Mouse (Mus musculus) embryonic facial prominence, embryonic 10.5 days (tissue): ENCODE measurements around the gene Flrt2. TPM values are rescaled to one million over a fixed set of nuclear protein-coding genes. Genes with fewer than 3 reads are reported as not detected.
A peak's percentile ranks its signal among the peaks of the same experiment; 100 is the strongest.
"Not testable (repeated sequence)": the region's sequence is repeated elsewhere in the genome, so short reads cannot be mapped to it uniquely, and the experiment has no call there.

Experiments
- DNase-seq: peaks from one replicate; pipeline ENCODE4 v3.0.0-alpha.2; 2017; ENCODE audit warnings: low spot score
- H3K27ac ChIP-seq: fragments of 300-500 bp; sonication (generic); replicated peaks from 2 replicates; pipeline ENCODE4 v1.5.1; 2016; ENCODE audit warnings: mild to moderate bottlenecking
- H3K27me3 ChIP-seq: fragments of 300-500 bp; sonication (generic); replicated peaks from 2 replicates; pipeline ENCODE4 v1.6.1; 2016; ENCODE audit warnings: low read depth, mild to moderate bottlenecking; ENCODE audit not compliant: poor library complexity, severe bottlenecking
- H3K36me3 ChIP-seq: fragments of 300-500 bp; sonication (generic); replicated peaks from 2 replicates; pipeline ENCODE4 v1.6.1; 2016; ENCODE audit warnings: mild to moderate bottlenecking, moderate library complexity
- H3K4me1 ChIP-seq: fragments of 300-500 bp; sonication (generic); 2 replicates; pipeline ENCODE4 v1.6.1; 2016
- H3K4me3 ChIP-seq: fragments of 300-500 bp; sonication (generic); 2 replicates; pipeline ENCODE4 v1.5.1; 2016; ENCODE audit warnings: mild to moderate bottlenecking, moderate library complexity
- H3K9me3 ChIP-seq: fragments of 300-500 bp; sonication (generic); 2 replicates; pipeline ENCODE4 v1.6.1; 2016; ENCODE audit warnings: mild to moderate bottlenecking
- WGBS: fragments of 180-500 bp; shearing (Covaris S2); methylation state at CpG from one replicate; pipeline ENCODE4 v1.1.7; 2016; 5-methylcytosine and 5-hydroxymethylcytosine counted together
- polyA plus RNA-seq: library from polyadenylated mRNA; unstranded; fragments of >200 nt; fragmentation: Nextera tagmentation; extraction: Ambion mirVana; gene quantifications from 2 replicates; pipeline ENCODE4 v1.2.1, GENCODE M21; 2016

Gene Flrt2
- polyA plus RNA-seq: 28.5 and 35.2 TPM in 2 replicates

DNA sequence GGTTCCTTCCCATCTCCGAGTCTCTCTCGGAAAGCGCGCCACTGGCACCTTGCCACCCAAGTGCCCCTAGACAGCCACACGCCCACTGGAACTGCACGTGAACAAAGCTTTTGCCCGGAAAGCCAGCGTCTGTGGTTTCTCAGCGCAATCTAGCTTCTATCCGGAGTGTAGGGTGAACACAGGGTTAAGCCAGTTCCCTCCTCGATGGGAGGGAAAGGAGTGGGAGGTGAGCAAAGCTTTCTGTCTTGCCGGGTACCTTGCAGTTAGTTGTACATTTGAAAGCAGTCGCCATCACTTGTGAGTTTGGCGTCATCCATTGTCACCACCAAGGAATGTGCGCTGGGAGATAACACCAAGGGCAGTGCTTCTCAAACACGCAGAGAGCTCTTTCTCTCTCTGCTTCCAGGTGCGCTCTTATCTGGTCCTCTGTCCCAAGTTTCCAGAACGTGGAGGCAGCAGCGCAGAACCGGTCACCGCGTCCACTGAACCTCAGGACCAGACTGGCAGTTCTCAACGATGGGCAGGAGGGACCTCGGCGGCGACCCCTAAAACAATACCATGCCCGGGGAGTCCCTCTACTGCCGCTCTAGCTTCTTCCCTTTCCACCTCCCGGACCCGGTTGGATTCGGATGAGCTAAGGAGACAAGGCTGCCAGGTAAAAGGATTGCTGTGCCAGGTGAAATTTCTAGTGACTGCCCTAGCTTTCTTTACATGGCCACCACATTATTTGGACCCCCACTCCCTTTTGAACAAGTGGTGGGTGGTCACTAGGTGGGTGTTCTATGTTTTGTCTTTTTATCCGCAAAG is at the start of gene Flrt2:
Flrt2 (plus strand) TSS at position 266 of the 807 bp plus-strand sequence.
- no peaks in the 10 kb centered on the region for H3K36me3 ChIP-seq
- no peaks in the 10 kb centered on the region for H3K9me3 ChIP-seq
- peak within 1 kb of the TSS; percentile 95 for H3K27ac ChIP-seq
- H3K27me3 ChIP-seq: peaks cover 36% of the 10 kb centered on the region
- peaks cover 50% of the 10 kb centered on the region for H3K4me1 ChIP-seq
- peak within 1 kb of the TSS; percentile 85 for H3K4me3 ChIP-seq
- peak; percentile 52 for DNase-seq
- under 1% methylated on average over 32 of the region's 32 CpGs for WGBS

DNA sequence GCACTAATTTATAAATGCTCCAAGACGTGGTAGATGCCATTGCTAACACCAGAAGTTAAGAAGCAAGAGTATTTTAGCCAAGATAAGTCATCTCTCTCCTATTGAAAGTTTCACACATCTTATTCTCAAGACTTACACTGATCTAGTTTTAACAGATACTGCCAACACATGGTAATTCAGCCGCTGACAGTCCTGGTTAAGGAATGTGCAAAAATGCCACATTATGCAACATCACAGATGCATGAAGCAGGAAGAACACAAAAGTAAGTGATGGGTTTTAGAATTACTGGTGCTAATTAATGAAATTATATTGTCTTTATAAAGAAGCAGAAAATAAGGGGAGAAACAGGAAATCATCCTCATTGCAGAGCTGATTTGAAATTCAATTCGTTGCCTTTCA is 49.8 kb upstream of the Flrt2 start:
- no peaks in the 10 kb centered on the region for H3K36me3 ChIP-seq
- DNase-seq: no peak
- no peaks in the 10 kb centered on the region for H3K27me3 ChIP-seq
- no peak overlapping the region; the same call in 1 of the 2 replicates for H3K27ac ChIP-seq
- peaks cover 10% of the 10 kb centered on the region for H3K4me1 ChIP-seq
- H3K9me3 ChIP-seq: no peaks in the 10 kb centered on the region
- 57% methylated on average over 3 of the region's 3 CpGs for WGBS
- no peak overlapping the region for H3K4me3 ChIP-seq

DNA sequence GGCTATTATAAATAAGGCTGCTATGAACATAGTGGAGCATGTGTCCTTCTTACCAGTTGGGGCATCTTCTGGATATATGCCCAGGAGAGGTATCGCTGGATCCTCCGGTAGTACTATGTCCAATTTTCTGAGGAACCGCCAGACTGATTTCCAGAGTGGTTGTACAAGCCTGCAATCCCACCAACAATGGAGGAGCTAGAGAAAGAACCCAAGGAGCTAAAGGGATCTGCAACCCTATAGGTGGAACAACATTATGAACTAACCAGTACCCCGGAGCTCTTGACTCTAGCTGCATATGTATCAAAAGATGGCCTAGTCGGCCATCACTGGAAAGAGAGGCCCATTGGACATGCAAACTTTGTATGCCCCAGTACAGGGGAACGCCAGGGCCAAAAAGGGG is 44.8 kb upstream of the Flrt2 start:
- WGBS: 92% methylated on average over 4 of the region's 6 CpGs
- H3K36me3 ChIP-seq, H3K4me3 ChIP-seq, H3K4me1 ChIP-seq, H3K27me3 ChIP-seq, H3K9me3 ChIP-seq, DNase-seq, H3K27ac ChIP-seq: not testable (repeated sequence)

DNA sequence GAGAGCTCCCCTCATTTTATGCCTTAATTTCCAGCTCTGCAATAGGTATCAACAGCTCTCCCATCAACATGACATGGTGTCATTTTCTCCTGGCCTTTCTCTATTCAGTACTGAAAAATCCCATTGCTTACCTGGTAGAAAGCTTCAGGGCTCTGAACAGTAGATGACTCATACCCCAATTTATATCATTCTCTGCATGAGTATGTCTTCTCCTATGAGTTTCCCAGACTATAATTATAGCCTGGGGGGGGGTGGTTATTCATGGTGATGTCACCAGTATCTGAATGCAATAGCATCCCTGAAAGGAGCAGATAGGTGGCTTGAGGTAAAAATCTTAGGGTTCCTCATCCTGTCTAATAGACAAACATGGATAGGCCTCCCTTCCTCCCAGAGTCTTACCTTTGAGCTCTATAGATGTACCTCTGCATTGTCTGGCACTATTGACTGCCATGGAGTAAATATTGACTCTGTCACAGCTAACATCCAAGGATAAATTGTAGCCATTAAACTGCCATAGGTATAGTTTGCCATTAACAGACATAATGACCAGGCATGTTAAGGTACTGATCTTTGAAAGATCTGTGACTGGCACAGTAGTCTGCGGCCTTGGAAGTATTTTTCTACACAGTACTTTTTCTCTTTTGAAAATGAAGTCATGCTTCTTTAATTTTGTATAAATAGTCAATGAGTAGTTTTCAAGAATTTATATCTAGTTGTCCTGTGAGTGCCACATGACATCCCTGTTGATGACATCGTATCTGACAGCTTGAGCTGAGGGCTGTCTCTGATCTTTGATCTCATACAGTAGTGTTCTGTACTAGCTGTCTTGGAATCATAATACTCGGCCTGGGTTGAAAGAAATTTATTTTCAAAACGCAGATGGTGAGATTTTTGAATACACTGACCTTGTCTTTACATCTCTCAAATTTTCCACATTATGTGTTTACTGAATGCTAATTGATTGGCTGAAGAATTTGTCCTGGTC is 39.6 kb upstream of the Flrt2 start:
- DNase-seq: no peak
- no peaks in the 10 kb centered on the region for H3K9me3 ChIP-seq
- H3K4me3 ChIP-seq: no peak overlapping the region
- H3K4me1 ChIP-seq: no peaks in the 10 kb centered on the region
- WGBS: 85% methylated on average over 4 of the region's 4 CpGs
- no peaks in the 10 kb centered on the region for H3K36me3 ChIP-seq
- H3K27ac ChIP-seq: no peak overlapping the region
- no peaks in the 10 kb centered on the region for H3K27me3 ChIP-seq

DNA sequence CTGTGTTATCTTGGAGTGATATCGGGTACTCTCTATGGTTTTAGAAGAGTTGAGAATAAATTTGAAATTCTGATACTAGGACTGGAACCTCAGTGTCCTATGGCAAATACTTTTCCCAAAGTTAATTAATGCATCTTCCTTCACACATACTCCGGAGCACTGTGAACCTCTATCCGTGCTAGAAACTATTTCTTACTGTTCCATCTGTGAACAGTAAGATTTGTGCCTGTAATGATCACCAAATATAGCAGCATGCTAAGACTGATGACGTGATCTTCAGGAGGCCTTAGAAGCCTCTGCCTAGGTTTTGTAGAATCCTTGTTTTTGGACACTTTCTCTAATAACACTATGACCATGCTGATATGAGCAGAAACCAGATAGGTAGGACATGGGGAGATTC is 35.4 kb upstream of the Flrt2 start:
- Histone ChIP-seq H3K4me3 (no peak overlapping the region), H3K27ac (no peak overlapping the region), H3K36me3 (no peaks in the 10 kb centered on the region), H3K27me3 (no peaks in the 10 kb centered on the region), H3K4me1 (no peaks in the 10 kb centered on the region), H3K9me3 (no peaks in the 10 kb centered on the region)
- 92% methylated on average over 4 of the region's 4 CpGs for WGBS
- no peak for DNase-seq

DNA sequence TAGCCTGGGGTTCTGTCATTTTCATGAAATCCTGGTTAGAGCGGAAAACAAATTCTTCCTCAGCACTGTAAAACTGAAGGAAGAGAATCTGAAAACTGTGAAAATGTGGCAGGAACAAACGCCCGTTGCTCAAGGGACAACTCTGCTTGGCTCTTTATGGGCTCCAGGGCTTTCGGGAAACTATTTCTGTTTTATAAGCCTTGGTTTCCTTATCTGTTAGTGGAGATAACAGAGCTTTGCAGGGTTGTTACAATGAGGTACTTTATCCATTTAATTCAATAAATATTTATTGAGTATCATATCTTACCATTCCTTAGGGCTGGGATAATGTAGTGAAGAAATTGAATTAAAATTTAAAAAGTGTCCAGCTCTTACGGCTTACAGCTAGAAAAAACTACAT is 24.7 kb upstream of the Flrt2 start:
- no peak for DNase-seq
- WGBS: 88% methylated on average over 5 of the region's 5 CpGs
- no peaks in the 10 kb centered on the region for H3K27me3 ChIP-seq
- no peaks in the 10 kb centered on the region for H3K4me1 ChIP-seq
- no peak overlapping the region for H3K4me3 ChIP-seq
- no peak overlapping the region for H3K27ac ChIP-seq
- H3K36me3 ChIP-seq: no peaks in the 10 kb centered on the region
- no peaks in the 10 kb centered on the region for H3K9me3 ChIP-seq

DNA sequence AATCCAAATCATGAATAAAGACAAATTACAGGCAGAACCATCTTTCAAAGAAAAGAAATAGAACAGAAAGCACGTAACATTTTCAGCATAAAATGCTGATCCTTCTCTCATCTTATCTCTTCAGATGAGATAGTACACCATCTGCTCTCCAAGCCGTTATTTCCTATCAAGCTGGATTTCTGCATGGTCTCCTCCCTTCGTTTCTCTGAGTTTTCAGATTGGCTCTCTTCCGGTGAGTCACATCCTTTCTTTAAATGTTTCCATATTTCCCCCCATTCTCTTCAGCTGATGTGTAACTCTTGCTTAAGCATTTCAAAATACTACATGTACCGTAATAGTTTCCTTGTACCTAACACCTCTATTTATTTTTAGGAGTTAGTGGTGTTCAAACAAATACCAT is 16.3 kb upstream of the Flrt2 start:
- Histone ChIP-seq H3K27ac (no peak overlapping the region), H3K4me3 (no peak overlapping the region), H3K36me3 (no peaks in the 10 kb centered on the region), H3K4me1 (no peaks in the 10 kb centered on the region), H3K9me3 (no peaks in the 10 kb centered on the region), H3K27me3 (no peaks in the 10 kb centered on the region)
- 78% methylated on average over 5 of the region's 5 CpGs for WGBS
- DNase-seq: no peak

DNA sequence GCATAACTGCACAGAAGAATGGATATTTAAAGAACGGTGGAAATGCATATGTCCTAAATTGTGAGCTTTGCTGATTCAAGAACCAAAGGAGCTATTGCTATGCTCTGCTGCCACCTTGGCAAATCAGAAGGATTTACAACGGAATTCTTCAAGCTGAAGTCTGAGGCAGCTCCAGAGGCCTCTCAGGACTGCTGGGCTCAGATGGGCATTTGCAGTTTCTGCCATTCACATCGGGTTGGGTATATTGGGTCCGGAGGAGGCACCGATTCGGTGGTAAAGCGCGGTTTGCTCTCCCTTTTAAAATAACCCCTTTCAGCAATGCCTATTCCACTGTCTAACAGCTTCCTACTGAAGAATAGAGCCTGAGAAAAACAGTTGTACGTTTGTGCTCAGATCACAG is 1.2 kb upstream of the Flrt2 start:
- peak overlapping the region; percentile 23; the same call in 1 of the 2 replicates for H3K4me3 ChIP-seq
- H3K4me1 ChIP-seq: peaks cover 43% of the 10 kb centered on the region
- H3K9me3 ChIP-seq: no peaks in the 10 kb centered on the region
- peak; percentile 42 for DNase-seq
- H3K36me3 ChIP-seq: no peaks in the 10 kb centered on the region
- 7% methylated on average over 9 of the region's 9 CpGs for WGBS
- peaks cover 36% of the 10 kb centered on the region for H3K27me3 ChIP-seq
- no peak overlapping the region for H3K27ac ChIP-seq

DNA sequence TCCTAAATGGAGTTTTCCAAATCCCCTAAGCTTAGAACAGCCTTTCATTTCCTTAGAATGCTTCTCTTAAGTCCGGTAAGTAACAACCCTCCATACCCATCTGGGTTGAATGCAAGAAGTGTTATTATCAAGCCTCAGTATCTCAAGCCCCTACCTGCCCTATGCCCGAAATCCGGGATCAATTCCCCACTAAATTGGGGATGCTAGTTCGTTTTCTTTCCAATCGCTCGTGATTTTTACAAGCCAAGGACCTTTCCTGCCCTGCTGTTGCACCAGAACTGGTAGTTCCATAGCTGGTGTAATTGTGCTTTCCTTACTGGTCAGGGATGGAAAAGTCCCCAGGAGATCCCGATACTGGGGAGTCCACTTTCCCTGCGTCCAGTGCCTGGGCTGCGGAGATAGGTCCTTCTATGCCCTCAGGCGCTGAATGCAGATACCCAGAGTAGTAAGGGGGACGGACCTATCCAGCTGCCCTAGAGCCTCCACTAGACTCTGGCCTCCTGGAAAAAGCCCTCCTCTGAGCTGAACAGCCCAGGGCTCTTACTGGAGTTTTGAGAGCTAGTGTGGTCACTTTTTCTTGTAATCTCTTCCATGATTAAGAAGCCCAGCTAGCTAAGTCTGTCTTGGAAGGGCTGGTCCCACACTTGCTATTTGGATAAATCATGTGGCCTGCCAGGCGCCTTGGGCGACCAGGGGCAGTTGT is 1.1 kb downstream of the Flrt2 start:
- Histone ChIP-seq H3K9me3 (no peaks in the 10 kb centered on the region), H3K27ac (peak overlapping the region; percentile 95), H3K4me1 (peaks cover 56% of the 10 kb centered on the region), H3K27me3 (peaks cover 36% of the 10 kb centered on the region), H3K4me3 (peak overlapping the region; percentile 85), H3K36me3 (no peaks in the 10 kb centered on the region)
- WGBS: under 1% methylated on average over 13 of the region's 13 CpGs
- DNase-seq: peak; percentile 46

DNA sequence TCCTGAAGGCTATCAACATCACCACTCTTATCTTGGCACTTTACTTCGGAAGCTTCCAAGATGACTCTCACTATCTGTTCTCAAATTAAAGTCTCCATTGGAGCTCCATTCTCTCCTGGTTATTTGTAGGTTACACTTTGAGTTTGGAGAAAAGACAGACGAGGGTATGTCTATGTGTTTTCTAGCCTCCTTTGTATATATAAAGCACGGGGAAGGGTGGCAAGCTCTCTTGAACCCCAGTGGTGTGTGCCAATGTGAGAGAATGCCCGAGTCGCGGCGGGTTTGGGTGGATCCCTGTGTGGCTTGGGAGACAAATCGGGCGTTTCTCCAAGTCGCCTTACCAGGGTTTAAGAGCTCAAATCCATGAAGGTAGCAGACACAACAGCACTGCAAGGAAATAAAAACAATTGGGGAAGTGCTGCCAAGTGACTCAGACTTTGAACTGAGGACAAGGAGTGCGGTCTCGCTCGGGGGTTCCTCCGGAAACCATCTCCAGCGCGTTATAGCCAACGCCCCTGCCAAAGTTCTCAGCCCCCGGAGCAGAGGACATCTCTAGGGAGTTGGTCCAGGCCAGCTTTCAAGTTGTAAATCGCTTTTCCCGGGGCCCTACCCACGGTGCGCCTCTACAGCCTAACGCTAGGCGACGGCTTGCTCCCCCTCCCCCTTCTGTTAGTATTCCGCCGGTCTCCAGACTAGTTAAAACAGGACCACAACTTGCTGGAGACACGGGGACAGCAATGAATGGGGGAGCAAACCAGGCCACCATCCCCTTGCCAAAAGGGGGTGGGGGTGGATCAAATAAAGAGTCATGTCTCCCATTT is 1.8 kb downstream of the Flrt2 start:
- peak overlapping the region; percentile 85 for H3K4me3 ChIP-seq
- peaks cover 60% of the 10 kb centered on the region for H3K4me1 ChIP-seq
- H3K27ac ChIP-seq: peak overlapping the region; percentile 95
- whole genome bisulfite sequencing: under 1% methylated on average over 28 of the region's 28 CpGs
- H3K27me3 ChIP-seq: peaks cover 36% of the 10 kb centered on the region
- H3K9me3 ChIP-seq: no peaks in the 10 kb centered on the region
- no peaks in the 10 kb centered on the region for H3K36me3 ChIP-seq
- DNase-seq: peak; percentile 65

DNA sequence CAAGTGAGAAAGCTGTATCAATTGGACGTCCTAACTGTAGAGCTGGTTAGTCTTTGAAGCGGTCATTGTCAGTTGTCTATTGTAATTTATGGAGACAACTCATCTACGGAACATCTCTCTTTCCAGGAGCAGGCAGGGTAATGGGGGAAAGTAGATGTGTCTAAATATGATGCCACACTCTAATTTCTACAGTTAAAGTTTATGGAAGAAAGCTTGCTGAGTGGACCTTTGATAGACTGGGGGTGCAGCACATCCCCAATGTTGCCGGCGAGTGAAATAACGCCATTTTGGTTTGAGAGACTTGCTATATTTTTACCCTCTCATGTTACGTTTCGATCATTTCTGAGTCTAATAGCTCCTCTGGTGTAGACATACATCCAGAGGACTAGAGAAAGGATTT is 2.5 kb downstream of the Flrt2 start:
- peak overlapping the region; percentile 85 for H3K4me3 ChIP-seq
- no peak for DNase-seq
- WGBS: 0% methylated on average over 8 of the region's 8 CpGs
- H3K27me3 ChIP-seq: peaks cover 36% of the 10 kb centered on the region
- no peaks in the 10 kb centered on the region for H3K36me3 ChIP-seq
- peak overlapping the region; percentile 95 for H3K27ac ChIP-seq
- no peaks in the 10 kb centered on the region for H3K9me3 ChIP-seq
- peaks cover 65% of the 10 kb centered on the region for H3K4me1 ChIP-seq
